Mouse (Mus musculus): ENCODE measurements around the gene Rbm25.

The Rbm25 gene

GRCm38 (mm10) chr12:83651414-83651813, 20.4 kb downstream of the Rbm25 start:
- DNase-seq, result no peak

- no peak for DNase-seq
Observed at GRCm38 (mm10) chr12:83685466-83685865, 54.4 kb downstream of the Rbm25 start.

GRCm38 (mm10) chr12:83686575-83687350, 55.7 kb downstream of the Rbm25 start:
- no peak for DNase-seq

GRCm38 (mm10) chr12:83687934-83688315, 56.9 kb downstream of the Rbm25 start, which contains the start of gene Psen1:
Gene Psen1 (plus strand): TSS chr12:83688152.
- peak; percentile 96 for DNase-seq

GRCm38 (mm10) chr12:83688316-83689086, 57.5 kb downstream of the Rbm25 start:
- no peak for DNase-seq

- DNase-seq, result no peak
Observed at GRCm38 (mm10) chr12:83689087-83689432, 58.0 kb downstream of the Rbm25 start.

GRCm38 (mm10) chr12:83694011-83694410, 63.0 kb downstream of the Rbm25 start:
- no peak for DNase-seq

GRCm38 (mm10) chr12:83694669-83695068, 63.6 kb downstream of the Rbm25 start:
- no peak for DNase-seq

GRCm38 (mm10) chr12:83698637-83699036, 67.6 kb downstream of the Rbm25 start:
- no peak for DNase-seq

- DNase-seq, result no peak
Observed at GRCm38 (mm10) chr12:83701608-83702007, 70.6 kb downstream of the Rbm25 start.

GRCm38 (mm10) chr12:83702796-83703195, 71.8 kb downstream of the Rbm25 start:
- DNase-seq, result no peak

- no peak for DNase-seq
Observed at GRCm38 (mm10) chr12:83706951-83707350, 75.9 kb downstream of the Rbm25 start.

GRCm38 (mm10) chr12:83708160-83709092, 77.4 kb downstream of the Rbm25 start:
- no peak for DNase-seq

GRCm38 (mm10) chr12:83709934-83710333, 78.9 kb downstream of the Rbm25 start:
- DNase-seq, result no peak

GRCm38 (mm10) chr12:83713749-83714148, 82.7 kb downstream of the Rbm25 start:
- DNase-seq, result peak; percentile 43 to 52

- no peak for DNase-seq
Observed at GRCm38 (mm10) chr12:83716416-83717184, 85.6 kb downstream of the Rbm25 start.

- no peak for DNase-seq
Observed at GRCm38 (mm10) chr12:83719431-83719830, 88.4 kb downstream of the Rbm25 start.

- no peak for DNase-seq
Observed at GRCm38 (mm10) chr12:83721281-83721680, 90.2 kb downstream of the Rbm25 start.

GRCm38 (mm10) chr12:83723037-83723436, 92.0 kb downstream of the Rbm25 start:
- DNase-seq, result no peak

- no peak for DNase-seq
Observed at GRCm38 (mm10) chr12:83726510-83727308, 95.7 kb downstream of the Rbm25 start.

- DNase-seq, result no peak
Observed at GRCm38 (mm10) chr12:83732225-83732624, 101.2 kb downstream of the Rbm25 start.

Measured in B cell, adult 2 months (primary cell).